Mouse (Mus musculus) stomach, embryonic 14.5 days (tissue): ENCODE results near the gene Reln. TPM values are rescaled to one million over a fixed set of nuclear protein-coding genes. Genes with fewer than 3 reads are reported as not detected.
A peak's percentile ranks its signal among the peaks of the same experiment; 100 is the strongest.

ENCODE experiments used
- ATAC-seq: fragments of 200-750 bp; cut with Nextera tagmentation; 2 replicates; pipeline ENCODE4 v1.8.0; 2017; ENCODE audit warnings: low read depth, moderate TSS enrichment; ENCODE audit not compliant: insufficient number of reproducible peaks, insufficient read depth, low FRiP score
- H3K27ac ChIP-seq: fragments of 300-500 bp; sonication (generic); 2 replicates; pipeline ENCODE4 v1.5.1; 2014; ENCODE audit warnings: mild to moderate bottlenecking, low read length, moderate library complexity, mixed read lengths
- H3K27me3 ChIP-seq: fragments of 300-500 bp; sonication (generic); 2 replicates; pipeline ENCODE4 v1.6.1; 2014; ENCODE audit warnings: low read length, control low read depth, mixed read lengths; ENCODE audit not compliant: control insufficient read depth, insufficient read depth
- H3K36me3 ChIP-seq: fragments of 300-500 bp; sonication (generic); 2 replicates; pipeline ENCODE4 v1.6.1; 2014; ENCODE audit warnings: mild to moderate bottlenecking, control low read depth, low read length, moderate library complexity, mixed read lengths; ENCODE audit not compliant: control insufficient read depth, insufficient read depth
- H3K4me1 ChIP-seq: fragments of 300-500 bp; sonication (generic); 2 replicates; pipeline ENCODE4 v1.6.1; 2014; ENCODE audit warnings: low read length, control low read depth, mixed read lengths; ENCODE audit not compliant: control insufficient read depth, insufficient read depth
- H3K4me2 ChIP-seq: fragments of 300-500 bp; sonication (generic); replicated peaks from 2 replicates; pipeline ENCODE4 v1.6.1; 2014; ENCODE audit warnings: low read depth, low read length, control low read depth
- H3K4me3 ChIP-seq: fragments of 300-500 bp; sonication (generic); 2 replicates; pipeline ENCODE4 v1.5.1; 2014; ENCODE audit warnings: low read depth, low read length, control low read depth
- H3K9ac ChIP-seq: fragments of 300-500 bp; sonication (generic); replicated peaks from 2 replicates; pipeline ENCODE4 v1.6.1; 2014; ENCODE audit warnings: low read depth, mild to moderate bottlenecking, control low read depth, low read length, moderate library complexity, mixed read lengths
- H3K9me3 ChIP-seq: fragments of 300-500 bp; sonication (generic); 2 replicates; pipeline ENCODE4 v1.6.1; 2016; ENCODE audit warnings: low read depth, low read length, control low read depth; ENCODE audit not compliant: control insufficient read depth
- WGBS: fragments of 180-500 bp; shearing (Covaris S2); extraction: QIAGEN DNeasy Blood & Tissue Kit; methylation state at CpG from one replicate; pipeline ENCODE4 v1.1.7; 2014; 5-methylcytosine and 5-hydroxymethylcytosine counted together
- polyA plus RNA-seq: library from polyadenylated mRNA; unstranded; fragments of >200 nt; fragmentation: Nextera tagmentation; extraction: Ambion mirVana; gene quantifications from 2 replicates; pipeline ENCODE4 v1.2.1, GENCODE M21; 2014

The Reln gene
- polyA plus RNA-seq, 1 experiment from 2014 or later, result 5.2 TPM

- Histone ChIP-seq H3K27ac (no peak overlapping the region), H3K4me1 (peaks cover 10% of the 10 kb centered on the region; the same call in 1 of the 2 replicates), H3K9me3 (no peaks in the 10 kb centered on the region), H3K9ac (no peak overlapping the region), H3K27me3 (peaks cover 59% of the 10 kb centered on the region), H3K4me2 (peak overlapping the region; percentile 97), H3K4me3 (peak overlapping the region; percentile 52), H3K36me3 (no peaks in the 10 kb centered on the region)
- 0% methylated on average over 10 of the region's 10 CpGs for WGBS
- no peak for ATAC-seq
Measured at GRCm38 (mm10) chr5:22343536-22343842, 1.0 kb downstream of the Reln start.

DNA sequence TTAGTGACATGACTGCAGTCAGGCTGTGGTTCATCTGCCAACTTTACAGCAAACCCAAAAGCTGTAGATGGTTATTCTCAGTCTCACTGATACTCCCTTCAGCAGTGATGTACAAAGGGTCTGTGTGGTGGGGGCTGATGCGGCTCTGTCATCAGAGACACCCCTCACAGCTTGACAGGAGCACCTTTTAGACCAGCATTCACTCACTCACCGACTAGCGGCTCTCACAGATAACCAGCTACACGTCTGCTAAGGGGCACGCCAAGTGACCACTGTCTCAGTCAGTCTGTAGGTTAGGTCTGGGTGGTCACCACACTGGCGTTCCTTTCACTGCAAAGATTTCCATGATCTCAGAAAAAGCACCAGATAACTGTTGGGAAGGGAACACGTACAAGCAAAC lies 2.0 kb downstream of the Reln start:
- ATAC-seq, result no peak
- H3K4me1 ChIP-seq, result peaks cover 10% of the 10 kb centered on the region; the same call in 1 of the 2 replicates
- no peak overlapping the region for H3K4me2 ChIP-seq
- no peak overlapping the region for H3K27ac ChIP-seq
- no peak overlapping the region for H3K4me3 ChIP-seq
- H3K9me3 ChIP-seq, result no peaks in the 10 kb centered on the region
- 75% methylated on average over 7 of the region's 7 CpGs for WGBS
- H3K9ac ChIP-seq, result no peak overlapping the region
- H3K27me3 ChIP-seq, result peaks cover 54% of the 10 kb centered on the region
- H3K36me3 ChIP-seq, result no peaks in the 10 kb centered on the region

DNA sequence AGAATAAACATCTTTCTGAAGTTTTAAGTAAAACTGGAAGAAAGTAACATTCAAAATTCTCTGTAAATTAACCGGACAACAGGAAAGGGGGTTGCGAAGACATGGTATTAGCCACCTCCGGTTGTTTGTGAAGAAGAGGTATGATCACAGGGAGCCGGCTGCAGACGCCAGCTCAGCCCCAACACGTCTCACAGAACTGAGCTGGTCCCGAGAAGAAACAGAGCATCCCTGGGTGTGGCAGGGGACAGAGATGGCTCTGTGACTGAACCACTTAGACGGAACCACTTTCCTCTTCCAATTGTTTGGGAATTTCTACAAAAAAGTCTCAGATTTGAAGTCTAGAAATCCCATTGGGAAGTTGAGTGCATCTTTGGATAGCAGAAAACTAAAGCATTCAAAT lies 3.5 kb downstream of the Reln start:
- no peak overlapping the region for H3K4me2 ChIP-seq
- peaks cover 10% of the 10 kb centered on the region; the same call in 1 of the 2 replicates for H3K4me1 ChIP-seq
- H3K27me3 ChIP-seq, result peaks cover 41% of the 10 kb centered on the region
- no peak overlapping the region for H3K27ac ChIP-seq
- no peak overlapping the region for H3K4me3 ChIP-seq
- 85% methylated on average over 8 of the region's 8 CpGs for WGBS
- H3K36me3 ChIP-seq, result no peaks in the 10 kb centered on the region
- no peak overlapping the region for H3K9ac ChIP-seq
- H3K9me3 ChIP-seq, result no peaks in the 10 kb centered on the region
- no peak for ATAC-seq

- Histone ChIP-seq H3K9ac (no peak overlapping the region), H3K4me3 (no peak overlapping the region), H3K9me3 (no peaks in the 10 kb centered on the region), H3K27me3 (peaks cover under 1% of the 10 kb centered on the region; the same call in 1 of the 2 replicates), H3K4me1 (no peaks in the 10 kb centered on the region), H3K36me3 (no peaks in the 10 kb centered on the region), H3K27ac (no peak overlapping the region), H3K4me2 (no peak overlapping the region)
- no peak for ATAC-seq
- WGBS, result 46% methylated on average over 3 of the region's 3 CpGs
Measured at GRCm38 (mm10) chr5:22335408-22335807, 9.1 kb downstream of the Reln start.

GRCm38 (mm10) chr5:22330802-22331201 lies 13.7 kb downstream of the Reln start:
- no peak overlapping the region for H3K27ac ChIP-seq
- no peak overlapping the region for H3K4me3 ChIP-seq
- no peaks in the 10 kb centered on the region for H3K4me1 ChIP-seq
- no peaks in the 10 kb centered on the region for H3K36me3 ChIP-seq
- ATAC-seq, result no peak
- H3K4me2 ChIP-seq, result no peak overlapping the region
- H3K9me3 ChIP-seq, result no peaks in the 10 kb centered on the region
- H3K9ac ChIP-seq, result no peak overlapping the region
- no peaks in the 10 kb centered on the region for H3K27me3 ChIP-seq
- WGBS, result 30% methylated on average over 5 of the region's 5 CpGs

DNA sequence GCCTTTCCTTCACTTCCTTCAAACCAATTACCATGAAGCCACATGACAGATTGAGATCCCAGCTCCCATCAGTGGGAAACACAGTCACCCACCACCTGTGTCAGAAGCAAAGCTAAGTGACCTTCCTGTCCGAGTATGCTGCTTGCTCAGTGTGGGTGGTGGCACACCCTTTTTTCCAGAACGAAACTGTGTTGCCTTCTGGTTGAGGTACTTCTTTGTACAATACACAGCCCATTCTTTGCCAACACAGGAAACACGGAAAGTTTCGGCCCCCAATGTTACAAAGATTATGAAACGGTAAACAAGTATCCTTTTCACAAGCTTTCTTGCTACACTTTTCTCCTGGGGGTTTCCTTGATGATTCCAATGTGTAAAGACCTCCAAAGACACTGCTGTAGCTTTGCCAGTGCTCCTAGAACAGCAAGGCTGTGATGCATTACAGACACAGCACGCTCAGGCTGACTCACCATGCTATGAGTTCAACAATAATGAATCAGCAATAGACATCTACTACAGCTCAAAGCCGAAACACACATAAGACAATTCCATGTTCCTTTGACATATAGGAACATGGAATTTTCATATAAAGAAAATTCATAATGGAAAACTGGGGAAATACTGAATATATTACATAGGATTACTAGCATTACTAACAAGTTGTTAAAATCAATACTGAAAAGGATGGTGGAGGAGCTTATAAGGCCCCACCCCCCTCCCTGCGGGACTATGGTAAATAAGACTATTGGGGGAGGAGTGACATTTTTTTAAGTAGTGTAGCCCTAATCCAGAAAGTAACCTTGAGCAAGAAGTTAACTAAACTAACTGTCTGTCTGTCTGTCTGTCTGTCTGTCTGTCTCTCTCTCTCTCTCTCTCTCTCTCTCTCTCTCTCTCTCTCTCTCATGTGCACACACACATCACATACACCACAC lies 15.8 kb downstream of the Reln start:
- no peak overlapping the region for H3K27ac ChIP-seq
- H3K9ac ChIP-seq, result no peak overlapping the region
- H3K9me3 ChIP-seq, result no peaks in the 10 kb centered on the region
- no peak overlapping the region for H3K4me3 ChIP-seq
- no peak for ATAC-seq
- H3K27me3 ChIP-seq, result no peaks in the 10 kb centered on the region
- no peaks in the 10 kb centered on the region for H3K36me3 ChIP-seq
- no peak overlapping the region for H3K4me2 ChIP-seq
- no peaks in the 10 kb centered on the region for H3K4me1 ChIP-seq
- 81% methylated on average over 8 of the region's 8 CpGs for WGBS

GRCm38 (mm10) chr5:22327170-22327569 lies 17.3 kb downstream of the Reln start:
- no peak overlapping the region for H3K9ac ChIP-seq
- H3K36me3 ChIP-seq, result no peaks in the 10 kb centered on the region
- 85% methylated on average over 3 of the region's 3 CpGs for WGBS
- ATAC-seq, result no peak
- H3K4me3 ChIP-seq, result no peak overlapping the region
- no peaks in the 10 kb centered on the region for H3K27me3 ChIP-seq
- no peak overlapping the region for H3K4me2 ChIP-seq
- H3K4me1 ChIP-seq, result no peaks in the 10 kb centered on the region
- no peaks in the 10 kb centered on the region for H3K9me3 ChIP-seq
- H3K27ac ChIP-seq, result no peak overlapping the region

DNA sequence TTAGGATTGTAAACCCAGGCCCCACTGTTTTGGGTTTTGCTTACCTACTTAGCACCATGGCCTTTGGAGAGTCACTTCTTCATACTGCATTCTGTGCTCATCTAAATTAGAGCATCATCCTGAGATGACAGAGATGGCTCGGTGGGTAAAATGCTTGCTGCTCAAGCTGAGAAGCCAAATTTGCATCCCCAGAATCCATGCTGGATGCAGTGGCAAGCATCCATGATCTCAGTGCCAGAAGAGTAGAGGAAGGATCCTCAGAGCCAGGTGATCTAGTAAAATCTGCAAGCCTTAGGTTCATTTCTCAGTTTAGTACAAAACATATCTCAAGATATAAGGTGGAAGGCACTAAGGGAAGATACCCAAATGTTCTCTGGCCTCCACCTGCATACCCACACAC lies 20.7 kb downstream of the Reln start:
- no peak for ATAC-seq
- H3K27me3 ChIP-seq, result no peaks in the 10 kb centered on the region
- H3K4me3 ChIP-seq, result no peak overlapping the region
- H3K9ac ChIP-seq, result no peak overlapping the region
- no peaks in the 10 kb centered on the region for H3K4me1 ChIP-seq
- WGBS, result 86% methylated on average over 1 of the region's 1 CpGs
- H3K36me3 ChIP-seq, result no peaks in the 10 kb centered on the region
- H3K4me2 ChIP-seq, result no peak overlapping the region
- H3K27ac ChIP-seq, result no peak overlapping the region
- no peaks in the 10 kb centered on the region for H3K9me3 ChIP-seq

DNA sequence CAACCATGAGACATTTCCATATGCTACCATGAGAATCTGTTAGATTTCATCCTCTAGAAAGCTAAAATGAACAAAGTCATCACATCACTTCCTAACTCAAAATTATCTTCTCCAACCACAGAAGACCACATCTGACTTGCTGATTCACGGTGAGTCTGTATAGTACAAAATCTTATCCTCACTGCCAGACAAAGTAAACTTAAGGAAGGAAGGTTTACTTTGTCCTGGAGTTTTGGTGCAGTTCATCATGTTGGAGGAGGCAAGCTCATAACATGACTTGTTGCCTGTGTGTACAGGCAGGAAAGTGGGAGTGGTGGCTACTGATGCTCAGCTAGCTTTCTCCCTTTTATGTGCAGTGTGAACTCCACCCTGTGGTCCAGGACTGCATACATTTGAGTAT lies 26.7 kb downstream of the Reln start:
- no peaks in the 10 kb centered on the region for H3K36me3 ChIP-seq
- no peak overlapping the region for H3K9ac ChIP-seq
- no peak overlapping the region for H3K27ac ChIP-seq
- H3K4me2 ChIP-seq, result no peak overlapping the region
- ATAC-seq, result no peak
- WGBS, result 71% methylated on average over 1 of the region's 1 CpGs
- H3K9me3 ChIP-seq, result no peaks in the 10 kb centered on the region
- H3K4me3 ChIP-seq, result no peak overlapping the region
- H3K27me3 ChIP-seq, result no peaks in the 10 kb centered on the region
- H3K4me1 ChIP-seq, result no peaks in the 10 kb centered on the region
